Mouse (Mus musculus) embryo, embryonic 11 days (tissue): Measurements from ENCODE around the gene Cmpk2.
"Not testable (repeated sequence)": the region's sequence is repeated elsewhere in the genome, so short reads cannot be mapped to it uniquely, and the experiment has no call there.

Experiments
- DNase-seq: peaks from one replicate; pipeline ENCODE4 v3.0.0-alpha.2; 2015

Cmpk2 gene

GRCm38 (mm10) chr12:26469098-26470041 lies at the start of gene Cmpk2:
Gene Cmpk2, plus strand, starts transcription at chr12:26469204.
- DNase-seq, result peak; percentile 79

GRCm38 (mm10) chr12:26424841-26425240 lies 44.2 kb upstream of the Cmpk2 start:
- peak; percentile 65 for DNase-seq

GRCm38 (mm10) chr12:26428771-26429170 lies 40.2 kb upstream of the Cmpk2 start:
- DNase-seq, result not testable (repeated sequence)

GRCm38 (mm10) chr12:26436334-26436733 lies 32.7 kb upstream of the Cmpk2 start:
- no peak for DNase-seq

GRCm38 (mm10) chr12:26437950-26438349 lies 31.1 kb upstream of the Cmpk2 start:
- DNase-seq, result no peak

- no peak for DNase-seq
These were observed 29.6 kb upstream of the Cmpk2 start for GRCm38 (mm10) chr12:26439366-26439765.

GRCm38 (mm10) chr12:26444054-26444453 lies 24.9 kb upstream of the Cmpk2 start:
- peak; percentile 74 for DNase-seq

- no peak for DNase-seq
These were observed 24.5 kb upstream of the Cmpk2 start for GRCm38 (mm10) chr12:26444511-26444910.

GRCm38 (mm10) chr12:26446377-26447045 lies 22.5 kb upstream of the Cmpk2 start:
- no peak for DNase-seq

GRCm38 (mm10) chr12:26449483-26449882 lies 19.5 kb upstream of the Cmpk2 start:
- no peak for DNase-seq

- no peak for DNase-seq
These were observed 17.9 kb upstream of the Cmpk2 start for GRCm38 (mm10) chr12:26451150-26451549.

- no peak for DNase-seq
These were observed 16.1 kb upstream of the Cmpk2 start for GRCm38 (mm10) chr12:26452951-26453350.

- DNase-seq, result no peak
These were observed 14.3 kb upstream of the Cmpk2 start for GRCm38 (mm10) chr12:26454682-26455081.

- peak; percentile 59 for DNase-seq
These were observed 12.8 kb upstream of the Cmpk2 start, which contains the start of gene Rsad2 for GRCm38 (mm10) chr12:26456028-26456698. Gene Rsad2, minus strand, starts transcription at chr12:26456452.

- no peak for DNase-seq
These were observed 8.9 kb upstream of the Cmpk2 start for GRCm38 (mm10) chr12:26460091-26460490.

- DNase-seq, result no peak
These were observed 3.4 kb upstream of the Cmpk2 start for GRCm38 (mm10) chr12:26465600-26465999.

GRCm38 (mm10) chr12:26470042-26470409 lies 1.0 kb downstream of the Cmpk2 start:
- peak; percentile 36 for DNase-seq

GRCm38 (mm10) chr12:26471376-26471775 lies 2.4 kb downstream of the Cmpk2 start:
- DNase-seq, result no peak

GRCm38 (mm10) chr12:26472770-26473481 lies 3.9 kb downstream of the Cmpk2 start:
- DNase-seq, result no peak

GRCm38 (mm10) chr12:26473746-26474145 lies 4.7 kb downstream of the Cmpk2 start:
- DNase-seq, result no peak

- DNase-seq, result no peak
These were observed 8.2 kb downstream of the Cmpk2 start for GRCm38 (mm10) chr12:26477198-26477597.

GRCm38 (mm10) chr12:26478196-26479004 lies 9.4 kb downstream of the Cmpk2 start:
- DNase-seq, result no peak
